Mouse (Mus musculus) thymus, adult 2 months (tissue): Measurements from ENCODE around the gene Cyfip1.

ENCODE experiments used
- CTCF ChIP-seq: fragments of 200-500 bp; IDR thresholded peaks from 2 replicates; pipeline ENCODE4 v1.5.1; 2012; ENCODE audit warnings: mild to moderate bottlenecking, control low read depth, low read length, moderate library complexity, borderline replicate concordance; ENCODE audit not compliant: control insufficient read depth, poor library complexity, insufficient read depth; ENCODE audit errors: extremely low read depth
- POLR2A ChIP-seq: fragments of 200-500 bp; IDR thresholded peaks from 2 replicates; pipeline ENCODE4 v1.6.1; 2012; ENCODE audit warnings: mild to moderate bottlenecking, low read length, control low read depth, moderate library complexity; ENCODE audit not compliant: control insufficient read depth, poor library complexity, insufficient read depth; ENCODE audit errors: extremely low read depth

- no peak for TF ChIP-seq POLR2A
- TF ChIP-seq CTCF = no peak
Observed at GRCm38 (mm10) chr7:55928649-55929048, 87.1 kb downstream of the Cyfip1 start.
